Mouse (Mus musculus) liver, embryonic 15.5 days (tissue): ENCODE results near the gene Ovca2. TPM values are rescaled to one million over a fixed set of nuclear protein-coding genes. Genes with fewer than 3 reads are reported as not detected.

Experiments used
- ATAC-seq: fragments of 200-750 bp; cut with Nextera tagmentation; 2 replicates; pipeline ENCODE4 v1.8.0; 2017; ENCODE audit warnings: moderate number of reproducible peaks, mild to moderate bottlenecking, moderate library complexity; ENCODE audit not compliant: insufficient read depth
- H3K27ac ChIP-seq: fragments of 300-500 bp; sonication (generic); replicated peaks from 2 replicates; pipeline ENCODE4 v1.5.1; 2015; ENCODE audit warnings: mild to moderate bottlenecking, inconsistent platforms
- H3K27me3 ChIP-seq: fragments of 300-500 bp; sonication (generic); 2 replicates; pipeline ENCODE4 v1.6.1; 2015; ENCODE audit warnings: mild to moderate bottlenecking, inconsistent platforms
- H3K36me3 ChIP-seq: fragments of 300-500 bp; sonication (generic); replicated peaks from 2 replicates; pipeline ENCODE4 v1.6.1; 2015; ENCODE audit warnings: moderate library complexity, mild to moderate bottlenecking, inconsistent platforms
- H3K4me1 ChIP-seq: fragments of 300-500 bp; sonication (generic); replicated peaks from 2 replicates; pipeline ENCODE4 v1.6.1; 2015; ENCODE audit warnings: inconsistent platforms
- H3K4me2 ChIP-seq: fragments of 300-500 bp; sonication (generic); 2 replicates; pipeline ENCODE4 v1.6.1; 2015; ENCODE audit warnings: moderate library complexity, mild to moderate bottlenecking, inconsistent platforms
- H3K4me3 ChIP-seq: fragments of 300-500 bp; sonication (generic); replicated peaks from 2 replicates; pipeline ENCODE4 v1.5.1; 2015; ENCODE audit warnings: mild to moderate bottlenecking, inconsistent platforms
- H3K9ac ChIP-seq: fragments of 300-500 bp; sonication (generic); 2 replicates; pipeline ENCODE4 v1.6.1; 2015; ENCODE audit warnings: moderate library complexity, mild to moderate bottlenecking, inconsistent platforms
- H3K9me3 ChIP-seq: fragments of 300-500 bp; sonication (generic); replicated peaks from 2 replicates; pipeline ENCODE4 v1.6.1; 2016; ENCODE audit warnings: inconsistent platforms
- WGBS: fragments of 180-500 bp; shearing (Covaris S2); methylation state at CpG from one replicate; pipeline ENCODE4 v1.1.7; 2015; ENCODE audit warnings: mixed read lengths; ENCODE audit not compliant: insufficient replicate concordance; 5-methylcytosine and 5-hydroxymethylcytosine counted together
- polyA plus RNA-seq: library from polyadenylated mRNA; unstranded; fragments of >200 nt; fragmentation: Nextera tagmentation; extraction: Ambion mirVana; gene quantifications from 2 replicates; pipeline ENCODE4 v1.2.1, GENCODE M21; 2015

Ovca2 gene
- polyA plus RNA-seq, 1 experiment from 2014 or later = 10.2 TPM

- no peak overlapping the region for H3K9ac ChIP-seq
- 2% methylated on average over 39 of the region's 39 CpGs for WGBS
- H3K36me3 ChIP-seq = no peaks in the 10 kb centered on the region
- no peaks in the 10 kb centered on the region for H3K9me3 ChIP-seq
- peak overlapping the region; percentile 78 for H3K4me2 ChIP-seq
- H3K4me3 ChIP-seq = peak overlapping the region; percentile 57
- H3K27me3 ChIP-seq = peaks cover 92% of the 10 kb centered on the region
- H3K4me1 ChIP-seq = peaks cover 49% of the 10 kb centered on the region
- no peak overlapping the region for H3K27ac ChIP-seq
- ATAC-seq = 0 out of 2 replicates have a peak, but pooled peaks have one; percentile 2
These were observed 16.3 kb upstream of the Ovca2 start for GRCm38 (mm10) chr11:75194850-75195461.

DNA sequence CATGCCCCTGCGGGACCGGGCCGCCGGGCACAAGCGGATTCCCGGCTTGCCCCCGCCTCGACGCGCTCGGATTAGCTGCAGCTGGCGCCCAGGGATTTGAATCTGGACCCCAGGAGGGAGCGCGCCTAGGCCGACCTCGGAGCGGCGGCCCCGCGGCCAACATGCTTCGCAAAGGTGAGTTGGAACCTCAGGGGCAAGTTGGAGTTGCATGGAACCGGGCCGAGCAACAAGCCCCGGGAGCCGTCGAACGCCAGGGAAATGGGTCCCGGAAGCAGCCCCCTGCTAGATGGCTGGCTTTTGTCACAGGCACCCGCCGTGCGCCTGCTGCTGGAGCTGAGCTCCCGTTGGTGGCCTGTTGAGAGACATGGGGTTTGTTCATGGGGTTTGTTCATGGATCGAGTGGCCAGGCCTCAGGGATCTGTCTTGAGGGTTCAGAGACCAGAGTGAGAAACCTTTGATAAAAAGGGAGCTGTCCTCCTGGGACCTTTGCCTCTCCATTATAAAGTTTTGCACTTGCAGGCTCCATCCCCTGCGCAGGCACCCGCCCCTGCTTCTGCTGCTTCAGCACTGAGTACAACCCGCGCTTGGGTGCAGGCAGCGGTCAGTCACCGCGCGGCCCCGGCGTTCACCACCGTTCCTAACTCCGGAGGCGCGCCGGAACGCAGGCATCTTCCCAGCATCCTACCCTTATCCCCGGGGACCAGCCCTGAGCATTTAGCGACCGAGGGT is 15.7 kb upstream of the Ovca2 start:
- Histone ChIP-seq H3K27ac (no peak overlapping the region), H3K4me1 (peaks cover 56% of the 10 kb centered on the region), H3K27me3 (peaks cover 86% of the 10 kb centered on the region), H3K9ac (no peak overlapping the region), H3K36me3 (no peaks in the 10 kb centered on the region), H3K4me3 (peak overlapping the region; percentile 57), H3K9me3 (no peaks in the 10 kb centered on the region), H3K4me2 (peak overlapping the region; percentile 78)
- WGBS = 1% methylated on average over 52 of the region's 52 CpGs
- no peak for ATAC-seq

DNA sequence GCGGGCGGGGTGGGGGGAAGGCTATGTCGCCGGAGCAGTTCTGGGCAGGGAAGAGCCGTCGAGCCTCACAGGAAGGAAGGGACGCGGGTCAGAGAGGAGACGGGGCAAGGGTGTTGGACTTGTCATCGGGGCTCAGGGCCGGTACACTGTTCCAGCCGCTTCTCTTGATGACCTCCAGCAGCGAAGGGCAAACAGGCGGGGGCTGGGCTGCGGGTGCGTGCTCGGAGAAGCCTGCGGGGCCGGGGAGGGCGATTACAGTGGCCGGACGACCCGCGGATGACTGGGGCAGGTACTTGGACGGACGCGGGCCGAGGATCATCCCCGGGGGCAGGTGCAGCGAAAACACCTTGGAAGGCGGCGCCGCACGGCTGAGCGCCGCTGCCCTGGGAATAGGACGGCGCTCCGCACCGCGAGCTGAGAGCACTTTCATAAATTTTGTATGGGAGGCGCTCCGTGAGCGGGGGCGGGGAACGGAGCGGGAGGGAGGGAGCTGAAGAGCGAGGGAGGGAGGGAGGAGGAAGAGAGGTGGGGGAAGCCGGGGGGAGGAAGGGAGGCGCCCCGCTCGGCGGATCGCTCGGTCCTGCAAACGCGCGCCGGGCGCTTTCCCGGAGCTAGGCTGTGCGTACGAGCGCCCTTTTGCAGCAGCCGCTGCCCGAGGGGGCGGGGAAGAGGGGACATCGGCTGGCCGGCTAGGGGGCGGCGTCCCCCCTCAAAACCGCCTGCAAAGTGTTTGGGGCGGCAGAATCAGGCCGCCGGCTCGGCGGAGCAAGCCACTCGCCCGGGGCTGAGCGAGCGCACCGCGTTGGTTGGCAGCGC is 14.8 kb upstream of the Ovca2 start, which contains the start of gene Rtn4rl1:
TSS of gene Rtn4rl1 (plus strand) at position 528 of the 816 bp plus-strand sequence.
- no peaks in the 10 kb centered on the region for H3K9me3 ChIP-seq
- H3K27me3 ChIP-seq = peaks cover 79% of the 10 kb centered on the region
- H3K36me3 ChIP-seq = no peaks in the 10 kb centered on the region
- peaks cover 62% of the 10 kb centered on the region for H3K4me1 ChIP-seq
- H3K4me3 ChIP-seq = peak within 1 kb of the TSS; percentile 57
- H3K4me2 ChIP-seq = peak within 1 kb of the TSS; percentile 78
- ATAC-seq = no peak
- 1% methylated on average over 82 of the region's 84 CpGs for WGBS
- H3K9ac ChIP-seq = no peak within 1 kb of the TSS
- no peak within 1 kb of the TSS for H3K27ac ChIP-seq

DNA sequence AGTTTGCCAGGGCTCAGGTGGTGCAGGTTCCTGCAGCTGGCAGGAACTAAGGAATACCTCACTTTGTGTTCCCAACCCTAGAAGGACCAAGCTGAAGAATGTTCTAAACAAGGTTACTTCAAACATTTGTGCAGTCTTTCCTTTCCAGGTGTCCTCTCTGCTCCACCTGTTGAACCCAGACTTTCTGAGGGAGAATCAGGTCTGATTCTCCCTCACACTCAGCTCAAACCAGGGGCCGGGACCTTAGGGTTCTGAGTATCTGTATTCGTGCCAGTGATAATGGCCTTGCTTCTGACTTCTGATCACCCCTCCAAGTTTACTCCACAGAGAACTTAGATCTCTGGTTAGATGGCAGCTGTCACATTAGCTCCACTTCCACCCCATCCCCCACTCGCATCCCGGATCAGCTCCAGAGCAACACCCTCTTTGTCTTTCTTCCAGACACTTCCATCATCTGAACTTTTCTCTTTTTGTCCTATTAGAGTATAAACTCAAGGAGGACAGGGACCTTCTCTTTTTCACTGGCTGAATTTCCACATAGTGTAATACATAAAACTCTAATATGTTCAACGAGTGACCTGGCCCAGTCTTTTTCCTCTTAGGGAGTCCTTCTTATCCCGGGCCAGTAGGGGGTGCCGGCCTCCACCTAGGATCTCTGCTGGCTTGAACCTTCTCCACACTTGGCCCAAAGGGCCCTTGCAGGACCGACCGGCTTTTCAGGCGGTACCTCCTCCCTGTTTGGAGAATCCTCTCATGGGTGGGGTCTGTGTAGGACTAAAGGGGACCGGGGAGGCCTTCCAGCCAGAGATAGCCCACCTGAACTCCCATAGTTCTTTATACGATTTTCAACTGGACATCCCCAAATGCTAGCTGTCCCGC is 13.9 kb upstream of the Ovca2 start:
- Histone ChIP-seq H3K9me3 (no peaks in the 10 kb centered on the region), H3K27me3 (peaks cover 71% of the 10 kb centered on the region), H3K27ac (no peak overlapping the region), H3K4me2 (peak overlapping the region; percentile 78), H3K4me3 (peak overlapping the region; percentile 57), H3K9ac (no peak overlapping the region), H3K36me3 (no peaks in the 10 kb centered on the region), H3K4me1 (peaks cover 55% of the 10 kb centered on the region)
- WGBS = 24% methylated on average over 13 of the region's 13 CpGs
- 0 out of 2 replicates have a peak, but pooled peaks have one; percentile 22 for ATAC-seq

DNA sequence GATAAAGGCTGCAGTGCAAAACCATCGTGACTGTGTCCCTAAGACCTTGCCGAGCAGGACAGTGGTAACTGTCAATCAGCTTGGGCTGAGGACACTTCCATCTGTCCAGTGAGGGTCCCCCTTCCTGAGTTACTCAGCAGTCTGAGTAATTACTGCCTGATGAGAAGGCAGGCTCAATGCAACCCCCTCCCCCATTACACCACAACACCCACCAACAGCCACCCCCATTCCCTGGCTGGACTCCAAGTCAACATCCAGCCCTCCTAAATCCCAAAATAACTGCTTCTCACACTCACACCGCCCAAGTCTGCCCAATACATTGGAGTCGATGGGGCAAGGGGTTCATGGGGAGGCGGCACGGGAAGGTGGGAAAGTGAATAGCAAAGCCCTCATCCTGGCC is 13.2 kb upstream of the Ovca2 start:
- Histone ChIP-seq H3K27ac (no peak overlapping the region), H3K4me2 (no peak overlapping the region), H3K4me3 (no peak overlapping the region), H3K9ac (no peak overlapping the region), H3K4me1 (peaks cover 55% of the 10 kb centered on the region), H3K27me3 (peaks cover 64% of the 10 kb centered on the region), H3K36me3 (no peaks in the 10 kb centered on the region), H3K9me3 (no peaks in the 10 kb centered on the region)
- 65% methylated on average over 6 of the region's 6 CpGs for WGBS
- ATAC-seq = no peak

GRCm38 (mm10) chr11:75190905-75191441 is 12.3 kb upstream of the Ovca2 start, which contains the start of gene Dph1:
TSS of gene Dph1 (minus strand) at chr11:75191241.
- ATAC-seq = no peak
- Histone ChIP-seq H3K27ac (peak within 1 kb of the TSS; percentile 76), H3K27me3 (peaks cover 55% of the 10 kb centered on the region), H3K9ac (peak within 1 kb of the TSS; percentile 66), H3K4me1 (peaks cover 55% of the 10 kb centered on the region), H3K9me3 (no peaks in the 10 kb centered on the region), H3K4me2 (peak within 1 kb of the TSS; percentile 94), H3K4me3 (peak within 1 kb of the TSS; percentile 83), H3K36me3 (no peaks in the 10 kb centered on the region)
- WGBS = 56% methylated on average over 5 of the region's 5 CpGs

GRCm38 (mm10) chr11:75190371-75190724 is 11.7 kb upstream of the Ovca2 start:
- peaks cover 54% of the 10 kb centered on the region for H3K4me1 ChIP-seq
- peaks cover 49% of the 10 kb centered on the region for H3K27me3 ChIP-seq
- peak overlapping the region; percentile 83 for H3K4me3 ChIP-seq
- no peaks in the 10 kb centered on the region for H3K9me3 ChIP-seq
- peak overlapping the region; percentile 66 for H3K9ac ChIP-seq
- no peaks in the 10 kb centered on the region for H3K36me3 ChIP-seq
- WGBS = under 1% methylated on average over 24 of the region's 24 CpGs
- peak; percentile 77 for ATAC-seq
- H3K4me2 ChIP-seq = peak overlapping the region; percentile 94
- H3K27ac ChIP-seq = peak overlapping the region; percentile 76

DNA sequence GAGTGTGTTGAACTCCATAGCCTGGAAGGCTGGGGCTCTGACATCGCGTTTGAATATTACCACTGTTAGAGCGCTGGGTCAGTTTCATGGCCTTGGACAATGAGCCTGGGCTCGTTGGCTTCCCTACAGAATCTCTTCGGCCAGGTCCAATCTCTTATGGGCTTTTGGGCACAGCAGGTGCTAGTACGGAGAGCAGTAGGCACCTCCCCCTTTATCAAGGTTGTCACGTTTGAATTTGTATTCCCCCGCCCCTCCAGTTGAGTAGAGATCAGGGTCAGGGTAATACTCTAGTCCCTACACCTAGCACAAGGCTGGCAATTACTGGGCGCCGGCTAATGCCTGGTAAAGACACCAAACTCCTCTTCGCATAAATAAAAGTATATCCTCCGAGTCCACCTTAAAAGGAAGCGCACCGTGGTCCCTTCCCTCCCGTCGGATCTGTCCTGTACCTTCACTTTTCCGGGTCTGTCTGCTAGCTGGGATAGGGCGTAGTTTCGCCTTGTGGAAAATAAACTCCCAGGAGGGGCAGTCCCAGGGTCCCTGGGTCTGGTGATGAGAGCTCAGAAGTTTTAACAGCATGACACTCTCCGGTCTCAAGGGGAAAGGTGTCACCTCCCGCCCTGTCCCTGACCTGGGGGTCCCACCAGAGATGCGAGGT is 11.2 kb upstream of the Ovca2 start:
- peak; percentile 76 for ATAC-seq
- peak overlapping the region; percentile 66 for H3K9ac ChIP-seq
- peaks cover 44% of the 10 kb centered on the region for H3K27me3 ChIP-seq
- H3K36me3 ChIP-seq = peaks cover 2% of the 10 kb centered on the region; the same call in 1 of the 2 replicates
- peaks cover 49% of the 10 kb centered on the region for H3K4me1 ChIP-seq
- H3K4me3 ChIP-seq = peak overlapping the region; percentile 83
- peak overlapping the region; percentile 94 for H3K4me2 ChIP-seq
- H3K27ac ChIP-seq = peak overlapping the region; percentile 76
- no peaks in the 10 kb centered on the region for H3K9me3 ChIP-seq
- under 1% methylated on average over 22 of the region's 22 CpGs for WGBS

DNA sequence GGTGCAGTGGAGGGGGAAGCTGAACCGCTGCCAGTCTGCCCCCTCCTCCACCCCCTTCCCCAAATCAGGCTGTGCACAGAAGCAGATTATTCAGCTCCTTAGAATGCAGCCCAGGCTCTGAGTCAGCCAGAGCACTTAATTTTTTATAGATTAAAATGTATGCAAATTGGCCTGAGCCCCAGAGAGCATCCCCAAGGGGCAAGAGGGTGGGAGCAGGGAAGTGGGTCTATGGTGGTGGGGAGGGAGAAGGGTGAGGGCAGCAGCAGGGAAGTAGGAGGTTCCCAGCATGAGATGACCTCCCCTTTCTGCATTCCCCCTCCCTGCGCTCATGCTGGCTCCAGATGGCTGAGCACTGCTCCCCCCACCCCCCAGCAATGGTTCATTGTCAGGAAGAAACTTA is 6.4 kb upstream of the Ovca2 start:
- no peak overlapping the region for H3K4me3 ChIP-seq
- H3K4me1 ChIP-seq = peaks cover 14% of the 10 kb centered on the region
- H3K27ac ChIP-seq = no peak overlapping the region
- ATAC-seq = no peak
- no peak overlapping the region for H3K9ac ChIP-seq
- H3K27me3 ChIP-seq = no peaks in the 10 kb centered on the region
- 48% methylated on average over 2 of the region's 2 CpGs for WGBS
- H3K36me3 ChIP-seq = peaks cover 32% of the 10 kb centered on the region
- no peak overlapping the region for H3K4me2 ChIP-seq
- H3K9me3 ChIP-seq = no peaks in the 10 kb centered on the region

GRCm38 (mm10) chr11:75184573-75184972 is 5.9 kb upstream of the Ovca2 start:
- Histone ChIP-seq H3K27ac (no peak overlapping the region), H3K27me3 (no peaks in the 10 kb centered on the region), H3K4me3 (no peak overlapping the region), H3K9me3 (no peaks in the 10 kb centered on the region), H3K4me2 (no peak overlapping the region), H3K9ac (no peak overlapping the region), H3K4me1 (peaks cover 10% of the 10 kb centered on the region), H3K36me3 (peaks cover 32% of the 10 kb centered on the region)
- WGBS = 80% methylated on average over 5 of the region's 5 CpGs
- ATAC-seq = no peak
